Mouse (Mus musculus) erythroblast, embryonic 14.5 days (primary cell): ENCODE measurements around the gene Vdr.

Source experiments
- GATA1 ChIP-seq: IDR thresholded peaks from 2 replicates; pipeline ENCODE4 v1.6.1; 2012; ENCODE audit warnings: low read length, inconsistent platforms, mixed read lengths
- TAL1 ChIP-seq: IDR thresholded peaks from 3 replicates; pipeline ENCODE4 v1.6.1; 2012; ENCODE audit warnings: low read length, inconsistent platforms, mixed read lengths

- TF ChIP-seq GATA1 = no peak
- TF ChIP-seq TAL1 = no peak
These were observed 72.9 kb downstream of the Vdr start for GRCm38 (mm10) chr15:97837491-97838061.
